Mouse (Mus musculus) testis, postnatal 14 days (tissue): ENCODE measurements around the gene Rraga.
"Not testable (repeated sequence)": the region's sequence is repeated elsewhere in the genome, so short reads cannot be mapped to it uniquely, and the experiment has no call there.

ENCODE experiments used
- DNase-seq: peaks from one replicate; pipeline ENCODE4 v3.0.0; 2021; ENCODE audit warnings: low spot score

Gene Rraga

DNA sequence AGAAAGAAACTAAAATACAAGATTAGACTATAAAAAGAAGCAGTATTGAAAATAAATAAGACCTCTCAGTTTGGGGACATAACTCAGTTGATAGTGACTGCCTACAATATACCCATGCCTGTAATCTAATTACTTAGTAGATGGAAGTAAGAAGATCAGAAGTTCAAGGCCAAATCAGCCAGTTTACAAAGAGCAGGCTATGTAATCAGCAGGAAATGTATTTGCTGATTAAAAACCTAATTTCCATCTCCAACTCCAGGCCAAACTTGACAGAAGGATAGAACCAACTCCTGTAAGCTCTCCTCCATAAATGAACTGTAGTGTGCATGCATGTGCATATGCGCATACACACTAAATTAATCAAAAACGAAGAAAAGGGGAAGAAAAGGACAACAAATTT is 15.8 kb downstream of the Rraga start:
- DNase-seq = no peak

DNA sequence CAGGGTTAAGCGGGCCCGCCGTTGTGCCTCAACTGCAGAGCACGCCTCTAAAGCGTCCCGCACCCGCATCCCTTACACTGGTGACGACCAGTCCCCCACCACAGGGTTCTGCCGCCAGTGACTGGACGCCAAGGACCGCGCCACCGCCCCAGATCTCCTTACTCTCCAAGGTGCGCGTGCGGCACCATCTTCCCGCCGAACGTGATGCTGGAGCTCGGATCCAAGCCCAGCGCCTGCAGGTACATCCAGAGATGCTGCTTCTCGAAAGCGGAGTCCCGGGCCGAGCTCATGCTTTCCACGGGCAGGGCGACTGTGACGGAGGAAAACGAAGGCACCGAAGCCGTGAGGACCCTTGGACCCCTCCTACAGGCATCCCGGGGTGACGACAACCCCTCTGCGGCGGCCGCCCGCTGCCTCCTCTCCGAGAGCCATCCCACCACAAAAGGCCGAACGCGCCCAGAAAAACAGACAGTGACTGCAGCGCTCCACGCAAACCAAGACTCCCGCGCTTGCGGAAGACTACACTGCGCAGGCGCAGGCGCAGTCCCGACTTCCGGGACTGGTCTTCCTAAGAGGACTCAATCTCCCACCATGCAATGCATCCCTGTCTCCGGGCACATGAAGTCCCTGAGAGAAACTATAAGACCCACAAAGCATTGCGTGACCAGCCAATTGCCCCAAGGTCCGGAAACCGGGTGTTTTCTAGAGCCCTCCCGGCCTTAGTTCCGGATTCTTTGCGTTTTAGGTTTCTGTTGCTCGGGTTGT is 36.2 kb downstream of the Rraga start, which contains the start of gene Haus6:
TSS of gene Haus6 (minus strand) at position 532 of the 765 bp plus-strand sequence.
- peak; percentile 97 for DNase-seq

DNA sequence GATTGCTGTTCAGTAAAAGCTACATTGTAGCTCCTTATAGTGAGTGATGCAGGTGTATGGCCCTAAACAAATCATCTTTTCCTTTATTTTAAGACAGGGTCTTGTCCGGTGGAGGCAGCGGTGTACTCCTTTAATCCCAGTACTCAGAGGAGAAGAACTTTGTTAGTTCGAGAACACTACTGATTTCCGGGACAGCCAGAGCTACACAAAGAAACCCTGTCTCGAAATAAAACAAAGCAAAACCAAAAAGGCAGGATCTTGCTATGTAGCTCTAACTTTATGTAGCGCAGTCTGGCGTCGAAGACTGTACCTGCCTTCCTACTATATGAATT is 36.8 kb downstream of the Rraga start:
- no peak for DNase-seq

DNA sequence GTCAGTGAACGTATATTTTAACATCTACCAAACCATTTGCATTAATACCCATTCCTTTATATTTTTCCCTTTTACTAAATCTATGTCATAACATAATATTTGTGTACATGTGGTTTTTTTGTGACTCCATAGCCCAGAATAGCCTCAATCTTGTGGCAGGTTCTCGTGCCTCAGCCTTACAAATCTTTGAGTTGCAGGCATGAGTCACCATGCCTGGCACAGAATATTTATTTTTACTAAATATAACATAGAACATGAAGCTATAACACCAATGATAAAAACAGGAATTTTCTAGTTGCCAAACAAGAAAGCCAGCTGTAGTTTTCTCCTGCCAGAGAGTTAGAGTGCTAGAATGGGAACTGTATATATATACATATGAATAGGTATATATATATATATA is 45.0 kb downstream of the Rraga start:
- DNase-seq = no peak

DNA sequence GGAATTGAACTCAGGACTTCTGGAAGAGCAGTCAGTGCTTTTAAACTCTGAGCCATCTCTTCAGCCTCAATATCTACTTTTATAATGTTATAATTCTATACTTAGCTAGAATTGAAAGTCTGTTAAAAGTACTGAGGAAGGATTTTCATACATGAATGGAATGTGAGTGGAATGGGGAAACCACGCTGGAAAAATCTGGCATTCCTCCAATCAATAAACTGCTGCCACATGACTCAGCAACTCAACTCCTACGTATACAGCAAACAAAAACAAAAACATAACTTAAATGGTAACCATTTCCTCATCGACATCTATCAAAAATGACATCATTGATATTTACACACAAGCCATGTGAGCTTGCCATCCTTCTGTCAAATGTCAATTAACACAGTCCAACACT is 46.6 kb downstream of the Rraga start:
- DNase-seq = no peak

DNA sequence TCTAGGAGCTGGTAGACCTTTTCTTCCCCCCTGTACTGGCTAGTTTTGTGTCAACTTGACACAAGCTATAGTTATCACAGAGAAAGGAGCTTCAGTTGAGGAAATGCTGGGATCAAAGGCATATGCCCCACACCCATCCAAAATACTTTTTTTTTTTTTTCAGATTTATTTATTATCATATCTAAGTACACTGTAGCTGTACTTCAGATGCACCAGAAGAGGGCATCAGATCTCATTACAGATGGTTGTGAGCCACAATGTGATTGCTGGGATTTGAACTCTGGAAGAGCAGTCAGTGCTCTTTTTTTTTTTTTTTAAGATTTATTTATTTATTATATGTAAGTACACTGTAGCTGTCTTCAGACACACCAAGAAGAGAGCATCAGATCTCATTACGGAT is 47.1 kb downstream of the Rraga start:
- not testable (repeated sequence) for DNase-seq

DNA sequence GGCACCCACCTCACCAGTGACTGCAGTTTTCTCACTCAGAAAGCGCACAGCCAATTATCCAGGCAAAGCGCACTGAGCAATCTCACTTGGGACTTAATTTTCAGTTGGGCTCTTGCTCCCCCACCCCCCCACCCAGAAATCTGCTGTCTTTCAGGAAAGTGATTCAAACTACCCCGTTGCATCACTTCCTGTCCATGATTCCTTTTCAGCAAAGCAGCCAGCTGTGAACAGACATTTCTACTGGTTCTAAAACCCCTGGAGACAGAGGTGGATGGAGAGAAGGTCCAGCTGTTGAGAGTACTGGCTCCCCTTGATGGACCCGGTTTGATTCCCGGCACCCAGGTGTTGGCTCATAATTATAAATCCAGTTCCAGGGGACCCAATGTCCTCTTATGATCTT is 50.0 kb downstream of the Rraga start:
- DNase-seq = no peak

DNA sequence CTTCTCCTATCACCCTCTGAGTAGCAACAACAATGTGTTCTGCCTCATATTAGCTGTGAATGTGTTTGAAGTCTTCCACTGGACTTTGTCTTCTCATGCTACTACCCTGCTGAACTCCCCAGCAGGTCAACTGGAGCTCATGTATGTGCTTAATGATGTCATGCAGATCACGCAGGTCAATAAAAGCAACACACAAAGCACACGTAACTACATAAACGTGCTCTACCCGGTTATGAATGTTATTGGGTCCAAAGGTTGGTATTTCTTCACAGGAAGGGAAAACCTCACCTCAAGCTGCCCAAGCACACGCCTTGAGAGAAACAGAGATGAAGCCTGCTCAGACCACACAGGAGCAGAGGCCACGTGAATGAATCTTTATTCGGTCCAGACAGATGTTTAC is 51.0 kb downstream of the Rraga start:
- not testable (repeated sequence) for DNase-seq
